Mouse (Mus musculus): Measurements from ENCODE around the gene Lpar2.

- no peak for TF ChIP-seq CTCF (IDR thresholded peaks at IDR 0.05; ENCODE audit: insufficient read depth, low read depth, low read length)
- TF ChIP-seq POLR2A (IDR thresholded peaks at IDR 0.05; ENCODE audit: insufficient read depth, low read depth, low read length): no peak
These were observed 51.9 kb downstream of the Lpar2 start for GRCm38 (mm10) chr8:69874155-69874554.
